Mouse (Mus musculus) heart, embryonic 14.5 days (tissue): ENCODE results near the gene Dlgap1. TPM values are rescaled to one million over a fixed set of nuclear protein-coding genes. Genes with fewer than 3 reads are reported as not detected.

ENCODE experiments used
- ATAC-seq: fragments of 200-750 bp; cut with Nextera tagmentation; 2 replicates; pipeline ENCODE4 v1.8.0; 2017; ENCODE audit warnings: low read depth, moderate TSS enrichment; ENCODE audit not compliant: insufficient number of reproducible peaks, insufficient read depth, low FRiP score
- H3K27ac ChIP-seq, 2 experiments: fragments of 200-500 bp in 1 of 2; fragments of 300-500 bp in 1 of 2; sonication (generic) in 1 of 2; replicated peaks in 1 of 2; 2 replicates each; pipeline ENCODE4 v1.5.1; 2012 to 2014; ENCODE audit warnings: low read depth in 2 of 2, low read length in 2 of 2, control low read depth in 1 of 2, mild to moderate bottlenecking in 1 of 2, mixed read lengths in 1 of 2; ENCODE audit not compliant: control insufficient read depth in 1 of 2, insufficient read depth in 1 of 2
- H3K27me3 ChIP-seq: fragments of 300-500 bp; sonication (generic); 2 replicates; pipeline ENCODE4 v1.6.1; 2014; ENCODE audit warnings: mild to moderate bottlenecking, low read length, control low read depth; ENCODE audit not compliant: control insufficient read depth, insufficient read depth
- H3K36me3 ChIP-seq: fragments of 300-500 bp; sonication (generic); 2 replicates; pipeline ENCODE4 v1.6.1; 2014; ENCODE audit warnings: mild to moderate bottlenecking, control low read depth, low read length, mixed read lengths; ENCODE audit not compliant: control insufficient read depth, insufficient read depth
- H3K4me1 ChIP-seq, 2 experiments: fragments of 200-500 bp in 1 of 2; fragments of 300-500 bp in 1 of 2; sonication (generic) in 1 of 2; 2 replicates each; pipeline ENCODE4 v1.6.1; 2012 to 2014; ENCODE audit warnings: low read length in 2 of 2, control low read depth in 1 of 2, mixed read lengths in 1 of 2; ENCODE audit not compliant: control insufficient read depth in 2 of 2, insufficient read depth in 2 of 2
- H3K4me2 ChIP-seq: fragments of 300-500 bp; sonication (generic); 2 replicates; pipeline ENCODE4 v1.6.1; 2014; ENCODE audit warnings: mild to moderate bottlenecking, low read length
- H3K4me3 ChIP-seq, 2 experiments: fragments of 200-500 bp in 1 of 2; fragments of 300-500 bp in 1 of 2; sonication (generic) in 1 of 2; 2 replicates each; pipeline ENCODE4 v1.5.1; 2012 to 2014; ENCODE audit warnings: low read length in 2 of 2, mild to moderate bottlenecking in 2 of 2, control low read depth in 1 of 2, low read depth in 1 of 2, moderate library complexity in 1 of 2; ENCODE audit not compliant: control insufficient read depth in 1 of 2, insufficient read depth in 1 of 2
- H3K9ac ChIP-seq: fragments of 300-500 bp; sonication (generic); 2 replicates; pipeline ENCODE4 v1.6.1; 2014; ENCODE audit warnings: mild to moderate bottlenecking, low read length
- H3K9me3 ChIP-seq: fragments of 300-500 bp; sonication (generic); 2 replicates; pipeline ENCODE4 v1.6.1; 2016; ENCODE audit warnings: low read length, control low read depth; ENCODE audit not compliant: control insufficient read depth
- WGBS: fragments of 180-500 bp; shearing (Covaris S2); extraction: QIAGEN DNeasy Blood & Tissue Kit; methylation state at CpG from one replicate; pipeline ENCODE4 v1.1.7; 2014; 5-methylcytosine and 5-hydroxymethylcytosine counted together
- polyA plus RNA-seq: library from polyadenylated mRNA; unstranded; fragments of >200 nt; fragmentation: Nextera tagmentation; extraction: Ambion mirVana; gene quantifications from 2 replicates; pipeline ENCODE4 v1.2.1, GENCODE M21; 2014

Dlgap1 gene
- polyA plus RNA-seq, 1 experiment from 2014 or later, result 1.1 TPM

- no peak overlapping the region for H3K4me3 ChIP-seq
- WGBS, result 74% methylated on average over 8 of the region's 8 CpGs
- H3K27me3 ChIP-seq, result no peaks in the 10 kb centered on the region
- H3K9me3 ChIP-seq, result no peaks in the 10 kb centered on the region
- no peak overlapping the region for H3K9ac ChIP-seq
- no peak overlapping the region for H3K4me2 ChIP-seq
- ATAC-seq, result no peak
- H3K27ac ChIP-seq, result no peak overlapping the region
- peaks cover 7 to 14% of the 10 kb centered on the region in 2 experiments for H3K4me1 ChIP-seq
- no peaks in the 10 kb centered on the region for H3K36me3 ChIP-seq
These were observed 828.3 kb downstream of the Dlgap1 start for GRCm38 (mm10) chr17:70796940-70797772.

- Histone ChIP-seq H3K4me1 (peaks cover 7 to 14% of the 10 kb centered on the region in 2 experiments), H3K27ac (no peak overlapping the region), H3K36me3 (no peaks in the 10 kb centered on the region), H3K27me3 (no peaks in the 10 kb centered on the region), H3K4me3 (no peak overlapping the region), H3K4me2 (no peak overlapping the region), H3K9ac (no peak overlapping the region), H3K9me3 (no peaks in the 10 kb centered on the region)
- ATAC-seq, result no peak
- WGBS, result 57% methylated on average over 1 of the region's 1 CpGs
These were observed 828.8 kb downstream of the Dlgap1 start for GRCm38 (mm10) chr17:70797773-70798045.

DNA sequence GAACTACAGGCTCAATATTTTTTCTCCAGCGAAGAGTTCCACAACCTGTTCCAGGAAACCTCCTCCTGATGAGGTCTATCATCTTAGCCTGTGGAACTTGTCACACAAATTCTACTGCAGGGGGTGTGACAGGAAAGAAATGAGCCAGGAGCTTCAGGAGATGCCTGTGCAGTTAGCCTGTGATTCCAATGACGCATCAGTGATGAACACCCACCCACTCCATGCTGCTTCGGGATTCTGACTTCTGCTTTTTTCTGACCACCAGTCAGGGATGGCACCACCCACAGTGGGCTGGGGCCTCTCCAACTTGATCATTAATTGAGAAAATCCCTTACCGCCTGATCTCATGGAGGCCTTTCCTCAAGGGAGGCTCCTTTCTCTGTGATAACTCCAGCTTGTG lies 830.4 kb downstream of the Dlgap1 start:
- 71% methylated on average over 4 of the region's 4 CpGs for WGBS
- Histone ChIP-seq H3K4me3 (no peak overlapping the region), H3K36me3 (no peaks in the 10 kb centered on the region), H3K27ac (no peak overlapping the region), H3K27me3 (no peaks in the 10 kb centered on the region), H3K4me1 (peaks cover 5 to 11% of the 10 kb centered on the region in 2 experiments), H3K9ac (no peak overlapping the region), H3K9me3 (no peaks in the 10 kb centered on the region), H3K4me2 (no peak overlapping the region)
- ATAC-seq, result no peak

DNA sequence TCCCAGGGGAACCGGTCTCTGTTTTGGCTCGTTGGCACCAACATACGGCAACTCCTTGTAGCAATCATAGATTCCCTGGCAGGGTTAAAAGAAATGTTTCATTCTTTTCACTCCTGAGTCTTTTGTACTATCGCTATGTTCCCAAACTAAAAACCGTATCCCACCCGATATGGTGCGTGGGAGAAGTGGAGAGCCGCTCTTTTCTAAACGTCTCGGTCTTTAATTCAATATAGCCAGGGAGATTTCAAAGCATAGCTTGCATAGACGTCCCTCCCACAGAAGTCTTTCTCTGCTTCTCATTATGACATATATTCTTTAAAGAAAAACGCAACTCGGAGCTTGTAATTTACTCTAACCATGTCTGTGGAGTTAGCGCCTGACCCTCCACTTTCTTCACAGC lies 833.1 kb downstream of the Dlgap1 start:
- Histone ChIP-seq H3K27me3 (no peaks in the 10 kb centered on the region), H3K4me2 (no peak overlapping the region), H3K9ac (no peak overlapping the region), H3K27ac (no peak overlapping the region), H3K4me3 (no peak overlapping the region), H3K9me3 (no peaks in the 10 kb centered on the region), H3K36me3 (no peaks in the 10 kb centered on the region), H3K4me1 (no peaks in the 10 kb centered on the region)
- WGBS, result 82% methylated on average over 14 of the region's 14 CpGs
- ATAC-seq, result no peak

- Histone ChIP-seq H3K27me3 (no peaks in the 10 kb centered on the region), H3K27ac (no peak overlapping the region), H3K9me3 (no peaks in the 10 kb centered on the region), H3K36me3 (no peaks in the 10 kb centered on the region), H3K9ac (no peak overlapping the region), H3K4me1 (peaks cover 0 to 2% of the 10 kb centered on the region in 2 experiments; a peak in 1 of 4 replicates), H3K4me3 (no peak overlapping the region), H3K4me2 (no peak overlapping the region)
- 93% methylated on average over 9 of the region's 9 CpGs for WGBS
- no peak for ATAC-seq
These were observed 837.0 kb downstream of the Dlgap1 start for GRCm38 (mm10) chr17:70805866-70806265.

DNA sequence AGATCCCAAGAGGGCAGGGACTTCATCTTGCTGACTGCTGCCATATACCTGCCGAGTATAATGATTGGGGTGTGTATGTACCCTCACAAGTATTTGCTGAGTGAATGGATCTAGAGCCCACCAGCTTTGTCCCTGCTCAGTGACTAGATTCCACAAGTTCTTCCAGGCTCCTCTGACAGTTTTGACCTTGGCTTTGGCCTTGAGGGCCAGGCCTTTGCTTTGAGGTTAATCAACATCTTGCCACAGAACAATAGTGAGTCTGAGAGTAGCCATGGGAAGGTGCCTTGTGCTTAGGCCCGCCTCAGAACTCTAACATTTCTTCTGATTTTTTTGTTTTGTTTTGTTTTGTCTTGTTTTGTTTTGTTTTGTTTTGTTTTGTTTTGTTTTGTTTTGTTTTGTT lies 837.7 kb downstream of the Dlgap1 start:
- Histone ChIP-seq H3K9me3 (no peaks in the 10 kb centered on the region), H3K27me3 (no peaks in the 10 kb centered on the region)
- WGBS, result 73% methylated on average over 2 of the region's 2 CpGs

DNA sequence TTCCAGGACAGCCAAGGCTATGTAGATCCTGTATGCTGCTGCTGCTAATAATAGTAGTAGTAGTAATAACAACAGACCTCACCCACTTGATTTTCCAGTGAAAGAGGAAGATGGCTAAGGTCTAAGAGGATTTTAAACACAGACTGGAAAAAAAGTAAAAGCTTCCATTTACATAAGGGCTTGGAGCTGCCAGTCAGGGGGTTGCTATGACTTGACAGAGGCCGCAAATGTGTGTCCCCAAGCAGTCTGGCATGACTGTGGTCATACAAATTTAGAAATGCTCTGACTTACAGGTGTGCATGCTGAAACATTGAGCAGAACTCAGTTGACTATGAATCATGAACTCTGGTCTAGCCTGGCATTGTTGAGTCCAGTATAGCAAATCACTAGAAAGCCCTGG lies 839.0 kb downstream of the Dlgap1 start:
- no peaks in the 10 kb centered on the region for H3K9me3 ChIP-seq
- no peak overlapping the region for H3K4me3 ChIP-seq
- ATAC-seq, result no peak
- H3K27me3 ChIP-seq, result no peaks in the 10 kb centered on the region
- H3K27ac ChIP-seq, result no peak overlapping the region
- H3K4me1 ChIP-seq, result peaks cover 0 to 2% of the 10 kb centered on the region in 2 experiments; a peak in 1 of 4 replicates
- H3K4me2 ChIP-seq, result no peak overlapping the region
- WGBS, result 83% methylated on average over 1 of the region's 1 CpGs
- H3K9ac ChIP-seq, result no peak overlapping the region
- no peaks in the 10 kb centered on the region for H3K36me3 ChIP-seq

More for the DNA sequence above, 837.7 kb downstream of the Dlgap1 start:
- Histone ChIP-seq H3K27ac (no peak overlapping the region), H3K4me1 (peaks cover 0 to 2% of the 10 kb centered on the region in 2 experiments; a peak in 1 of 4 replicates), H3K4me3 (no peak overlapping the region), H3K9ac (no peak overlapping the region), H3K4me2 (no peak overlapping the region), H3K36me3 (no peaks in the 10 kb centered on the region)
- ATAC-seq, result no peak

DNA sequence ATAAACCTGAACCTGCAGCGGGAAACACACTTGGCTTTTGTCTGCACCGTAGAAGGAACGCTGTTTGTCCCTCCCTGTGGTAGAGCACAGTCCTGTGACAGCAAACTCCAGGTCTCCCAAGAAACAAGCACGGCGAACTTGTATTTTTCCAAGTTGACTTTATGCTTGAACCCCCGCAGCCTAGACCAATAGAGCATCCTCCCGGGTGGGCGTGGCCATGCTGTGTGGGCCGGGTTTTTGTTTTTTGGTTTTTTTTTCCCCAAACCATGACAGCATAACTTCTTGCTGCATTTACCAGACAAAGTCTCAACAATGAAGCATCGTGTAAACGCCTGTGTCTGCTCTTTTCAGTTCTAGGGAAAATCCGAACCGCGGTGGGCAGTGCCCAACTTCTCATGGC lies 840.0 kb downstream of the Dlgap1 start:
- Histone ChIP-seq H3K4me1 (peaks cover 0 to 2% of the 10 kb centered on the region in 2 experiments; a peak in 1 of 4 replicates), H3K4me3 (no peak overlapping the region), H3K36me3 (no peaks in the 10 kb centered on the region), H3K9ac (no peak overlapping the region), H3K9me3 (no peaks in the 10 kb centered on the region), H3K27ac (no peak overlapping the region), H3K4me2 (no peak overlapping the region), H3K27me3 (no peaks in the 10 kb centered on the region)
- WGBS, result 55% methylated on average over 14 of the region's 14 CpGs
- no peak for ATAC-seq
